Mouse (Mus musculus) ES-E14 (cell line): ENCODE measurements around the gene Tph2.

ENCODE experiments used
- CHD2 ChIP-seq: IDR thresholded peaks from 2 replicates; pipeline ENCODE4 v1.6.1; 2014; ENCODE audit warnings: mild to moderate bottlenecking, low read depth, low read length, inconsistent platforms
- HCFC1 ChIP-seq: IDR thresholded peaks from 2 replicates; pipeline ENCODE4 v1.6.1; 2012; ENCODE audit warnings: low read length, inconsistent platforms, borderline replicate concordance; ENCODE audit not compliant: insufficient read depth
- MAFK ChIP-seq: IDR thresholded peaks from 2 replicates; pipeline ENCODE4 v1.6.1; 2014; ENCODE audit warnings: mild to moderate bottlenecking, low read depth, low read length, inconsistent platforms; ENCODE audit not compliant: insufficient read depth
- ZC3H11A ChIP-seq: IDR thresholded peaks from 2 replicates; pipeline ENCODE4 v1.6.1; 2012; ENCODE audit warnings: low read depth, mild to moderate bottlenecking, inconsistent platforms, low read length, borderline replicate concordance

- no peak for TF ChIP-seq CHD2
- TF ChIP-seq ZC3H11A = no peak
- no peak for TF ChIP-seq MAFK
- TF ChIP-seq HCFC1 = no peak
These were observed 13.4 kb downstream of the Tph2 start for GRCm38 (mm10) chr10:115171351-115171818.
